In the genomic region with DNA sequence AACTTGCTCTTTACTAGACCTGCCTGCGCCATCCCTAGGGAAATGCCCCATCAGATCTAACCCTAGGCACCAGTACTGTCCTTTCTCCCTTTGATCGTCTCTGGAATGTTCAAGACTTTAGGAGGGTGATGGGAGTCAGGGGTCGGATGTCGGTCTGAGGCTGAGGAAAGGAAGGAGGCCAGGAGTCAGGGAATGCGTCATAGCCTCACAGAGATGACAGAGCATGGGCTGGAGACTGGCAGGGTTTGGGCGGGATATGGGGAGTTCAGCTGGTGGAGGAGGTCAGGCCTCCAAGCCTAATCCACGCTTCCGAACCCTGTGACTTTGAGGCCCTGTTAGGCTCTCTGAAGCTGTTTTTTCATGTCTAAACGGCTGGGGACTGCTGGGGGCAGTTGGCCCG, we compare ENCODE assay signal across 10 mouse cellular contexts. TPM values are rescaled to one million over a fixed set of nuclear protein-coding genes. Genes with fewer than 3 reads are reported as not detected.
DNase-seq lines count a peak whose midpoint lies in the region; ATAC-seq and TF ChIP-seq lines count a peak whose summit lies in the region.
"Had no signal": no experiment of that assay in that cellular context is flagged by ENCODE, and none has a peak within 500 bp of the region (broad histone marks: within the 10 kb centered on the region; RNA-seq: fewer than 3 reads in every experiment).

No protein-coding gene starts in this region.

- DNase-seq in heart, adult 8-10 months (ENCODE audit: low spot score) = no peak
- no peak for DNase-seq in forebrain, embryonic 14.5 days (ENCODE audit: low spot score)
- DNase-seq in limb, embryonic 14.5 days (ENCODE audit: low spot score) = no peak
- no peak for DNase-seq in frontal cortex, postnatal 14 days (ENCODE audit: low spot score in 2 of 2)
- no peak for DNase-seq in gastrocnemius, adult 8-10 months (ENCODE audit: low spot score in 2 of 2)
- DNase-seq: liver, postnatal 0 days; right cerebral cortex, postnatal 25 days had no signal

- peak overlapping the region; percentile 99 for H3K4me2 ChIP-seq in heart, embryonic 12.5 days
- peak overlapping the region; percentile 94 for H3K4me2 ChIP-seq in forebrain, embryonic 14.5 days (ENCODE audit: low read length)
- H3K4me2 ChIP-seq in limb, embryonic 14.5 days (replicated peaks; ENCODE audit: low read depth, low read length, severe bottlenecking) = peak overlapping the region; percentile 99

- no peak for ATAC-seq in heart, embryonic 12.5 days (ENCODE audit: insufficient number of reproducible peaks, low FRiP score)
- no peak for ATAC-seq in forebrain, embryonic 14.5 days
- ATAC-seq in limb, embryonic 14.5 days (ENCODE audit: low FRiP score, low read depth) = no peak
- no peak for ATAC-seq in frontal cortex, adult (ENCODE audit: low TSS enrichment)

- TF ChIP-seq POLR2A in limb, embryonic 14.5 days (IDR thresholded peaks at IDR 0.05; ENCODE audit: borderline replicate concordance, extremely low read depth, insufficient read depth, insufficient read length) = no peak

- no peak for TF ChIP-seq CTCF in C2C12 (IDR thresholded peaks at IDR 0.05; ENCODE audit: control insufficient read depth, insufficient read depth, insufficient read length)

- 14% methylated on average over 10 of the region's 10 CpGs for WGBS in heart, embryonic 12.5 days
- WGBS in forebrain, embryonic 14.5 days = 10% methylated on average over 10 of the region's 10 CpGs
- WGBS in limb, embryonic 14.5 days = 16% methylated on average over 10 of the region's 10 CpGs

- peaks cover 23% of the 10 kb centered on the region for H3K4me1 ChIP-seq in heart, embryonic 12.5 days (replicated peaks)
- peaks cover 13% of the 10 kb centered on the region for H3K4me1 ChIP-seq in forebrain, embryonic 14.5 days (ENCODE audit: control insufficient read depth, insufficient read depth, low read length)
- H3K4me1 ChIP-seq in limb, embryonic 14.5 days (ENCODE audit: control insufficient read depth, insufficient read depth, low read length) = peaks cover 21% of the 10 kb centered on the region

- peaks cover 46% of the 10 kb centered on the region for H3K27me3 ChIP-seq in heart, embryonic 12.5 days (replicated peaks)
- no peaks in the 10 kb centered on the region for H3K27me3 ChIP-seq in C2C12 (ENCODE audit: control insufficient read depth, insufficient read depth, insufficient read length)
- 0 out of 2 replicates have a peak, but pooled peaks cover 8% of the 10 kb centered on the region for H3K27me3 ChIP-seq in forebrain, embryonic 14.5 days (replicated peaks; ENCODE audit: control insufficient read depth, insufficient read depth, low read length)
- H3K27me3 ChIP-seq in limb, embryonic 14.5 days (ENCODE audit: control insufficient read depth, insufficient read depth, low read length) = peaks cover 18% of the 10 kb centered on the region

- H3K9ac ChIP-seq in heart, embryonic 12.5 days = no peak overlapping the region
- no peak overlapping the region for H3K9ac ChIP-seq in forebrain, embryonic 14.5 days (ENCODE audit: low read length)
- H3K9ac ChIP-seq in limb, embryonic 14.5 days (ENCODE audit: low read depth, low read length, severe bottlenecking) = no peak overlapping the region
- H3K9ac ChIP-seq: liver, postnatal 0 days had no signal

- peak overlapping the region; percentile 41 for H3ac ChIP-seq in C2C12 (ENCODE audit: control insufficient read depth, insufficient read length, low read depth)

- H3K79me3 ChIP-seq in C2C12 (ENCODE audit: low read depth) = no peaks in the 10 kb centered on the region

- H3K79me2 ChIP-seq in C2C12 (ENCODE audit: control insufficient read depth, insufficient read depth) = no peaks in the 10 kb centered on the region

- H3K36me3 ChIP-seq in heart, embryonic 12.5 days = no peaks in the 10 kb centered on the region
- no peaks in the 10 kb centered on the region for H3K36me3 ChIP-seq in C2C12 (ENCODE audit: control insufficient read depth, insufficient read depth)
- H3K36me3 ChIP-seq in forebrain, embryonic 14.5 days (ENCODE audit: control insufficient read depth, insufficient read depth, low read length) = no peaks in the 10 kb centered on the region
- no peaks in the 10 kb centered on the region for H3K36me3 ChIP-seq in limb, embryonic 14.5 days (ENCODE audit: control insufficient read depth, insufficient read depth, low read length)

- peak overlapping the region; percentile 13; the same call in 1 of the 2 replicates for H3K4me3 ChIP-seq in heart, embryonic 12.5 days
- H3K4me3 ChIP-seq in C2C12 (ENCODE audit: insufficient read depth, poor library complexity, severe bottlenecking) = no peak overlapping the region
- no peak overlapping the region for H3K4me3 ChIP-seq in forebrain, embryonic 14.5 days (ENCODE audit: low read depth, low read length)
- H3K4me3 ChIP-seq in limb, embryonic 14.5 days (replicated peaks; ENCODE audit: low read length) = no peak overlapping the region

- H3K27ac ChIP-seq in heart, embryonic 12.5 days (ENCODE audit: poor library complexity, severe bottlenecking) = no peak overlapping the region
- no peak overlapping the region for H3K27ac ChIP-seq in forebrain, embryonic 14.5 days (ENCODE audit: low read depth, low read length)
- no peak overlapping the region for H3K27ac ChIP-seq in limb, embryonic 14.5 days (replicated peaks; ENCODE audit: low read depth, low read length)

- H3K9me3 ChIP-seq in heart, embryonic 12.5 days (replicated peaks) = no peaks in the 10 kb centered on the region
- no peaks in the 10 kb centered on the region for H3K9me3 ChIP-seq in forebrain, embryonic 14.5 days (replicated peaks; ENCODE audit: control insufficient read depth, low read length)
- H3K9me3 ChIP-seq in limb, embryonic 14.5 days (ENCODE audit: control insufficient read depth, low read length) = no peaks in the 10 kb centered on the region

TF ChIP-seq in C2C12, 6 proteins besides CTCF, POLR2A, EP300 and RAD21:
- TF ChIP-seq CEBPB (IDR thresholded peaks at IDR 0.05; ENCODE audit: low read depth) (no peak), USF1 (IDR thresholded peaks at IDR 0.05; ENCODE audit: low read depth) (no peak), MAX (IDR thresholded peaks at IDR 0.05) (no peak), MYOG (IDR thresholded peaks at IDR 0.05; ENCODE audit: control insufficient read depth, extremely low read depth, insufficient read length) (no peak)

RNA-seq across cellular contexts. Expression of a gene that starts 1.3 kb away (rescaled TPM):
- polyA plus RNA-seq in heart, embryonic 12.5 days (2016; fragmentation: Nextera tagmentation; extraction: Ambion mirVana) = 0.27 and 0.37 TPM in 2 replicates
- not detected for total RNA-seq in heart, adult 8-10 months (2022)
- 0.53 TPM for polyA plus RNA-seq in C2C12 (2012; fragmentation: generic; extraction: Trizol)
- polyA plus RNA-seq in forebrain, embryonic 14.5 days (2014; fragmentation: Nextera tagmentation; extraction: Ambion mirVana) = 0.62 and 1.1 TPM in 2 replicates
- polyA plus RNA-seq in limb, embryonic 14.5 days (2012; rRNA removed) = 0.84 and 1.1 TPM in 2 replicates
- 0.22 TPM in 1 of 2 replicates, not detected in the other for polyA plus RNA-seq in limb, embryonic 14.5 days (2014; fragmentation: Nextera tagmentation; extraction: Ambion mirVana)
- not detected for total RNA-seq in gastrocnemius, adult 8-10 months (2022)
- polyA plus RNA-seq: liver, postnatal 0 days had no signal

RNA-seq across cellular contexts. Expression of a gene that starts 1.7 kb away (rescaled TPM):
- 0.34 TPM in 1 of 2 replicates, not detected in the other for polyA plus RNA-seq in heart, embryonic 12.5 days (2016; fragmentation: Nextera tagmentation; extraction: Ambion mirVana)
- total RNA-seq in heart, adult 8-10 months (2022) = not detected
- polyA plus RNA-seq in C2C12 (2012; fragmentation: generic; extraction: Trizol) = 0.23 TPM
- 0.43 and 1.4 TPM in 2 replicates for polyA plus RNA-seq in forebrain, embryonic 14.5 days (2014; fragmentation: Nextera tagmentation; extraction: Ambion mirVana)
- 3.2 and 3.4 TPM in 2 replicates for polyA plus RNA-seq in limb, embryonic 14.5 days (2012; rRNA removed)
- 4.9 and 6.3 TPM in 2 replicates for polyA plus RNA-seq in limb, embryonic 14.5 days (2014; fragmentation: Nextera tagmentation; extraction: Ambion mirVana)
- total RNA-seq in gastrocnemius, adult 8-10 months (2022) = under 1 TPM in 1 of 4 experiments, not detected in 3; 0.59 TPM

RNA-seq across cellular contexts. Expression of a gene that starts 27.0 kb away (rescaled TPM):
- 2.3 and 3.2 TPM in 2 replicates for polyA plus RNA-seq in heart, embryonic 12.5 days (2016; fragmentation: Nextera tagmentation; extraction: Ambion mirVana)
- total RNA-seq in heart, adult 8-10 months (2022) = 10 to 100 TPM; 14.8 to 21.8 (median 16.3) TPM
- 7.3 TPM for polyA plus RNA-seq in C2C12 (2012; fragmentation: generic; extraction: Trizol)
- polyA plus RNA-seq in forebrain, embryonic 14.5 days (2014; fragmentation: Nextera tagmentation; extraction: Ambion mirVana) = 1.1 and 1.7 TPM in 2 replicates
- polyA plus RNA-seq in limb, embryonic 14.5 days (2012; rRNA removed) = 6.7 and 7.5 TPM in 2 replicates
- polyA plus RNA-seq in limb, embryonic 14.5 days (2014; fragmentation: Nextera tagmentation; extraction: Ambion mirVana) = 9.4 and 10.4 TPM in 2 replicates
- total RNA-seq in gastrocnemius, adult 8-10 months (2022) = 1 to 10 TPM; 2.5 to 7.8 (median 4.8) TPM

RNA-seq across cellular contexts. Expression of a gene that starts 49.3 kb away (rescaled TPM):
- 0.41 and 0.47 TPM in 2 replicates for polyA plus RNA-seq in heart, embryonic 12.5 days (2016; fragmentation: Nextera tagmentation; extraction: Ambion mirVana)
- total RNA-seq in heart, adult 8-10 months (2022) = under 1 TPM; 0.30 to 0.59 (median 0.33) TPM
- polyA plus RNA-seq in C2C12 (2012; fragmentation: generic; extraction: Trizol) = 0.89 TPM
- polyA plus RNA-seq in forebrain, embryonic 14.5 days (2014; fragmentation: Nextera tagmentation; extraction: Ambion mirVana) = 0.32 and 0.54 TPM in 2 replicates
- polyA plus RNA-seq in limb, embryonic 14.5 days (2012; rRNA removed) = 14.3 and 15.7 TPM in 2 replicates
- 17.9 and 23.3 TPM in 2 replicates for polyA plus RNA-seq in limb, embryonic 14.5 days (2014; fragmentation: Nextera tagmentation; extraction: Ambion mirVana)
- total RNA-seq in gastrocnemius, adult 8-10 months (2022) = under 1 TPM in 1 of 4 experiments, not detected in 3; 0.12 TPM
